Mouse (Mus musculus): Measurements from ENCODE around the gene Serpinb3b. TPM values are rescaled to one million over a fixed set of nuclear protein-coding genes. Genes with fewer than 3 reads are reported as not detected.

Serpinb3b gene
- polyA plus RNA-seq (2014; fragmentation: Illumina TruSeq; extraction: RNeasy Lipid Tissue Mini Kit (QIAGEN cat#74804); ENCODE audit: low read depth, low replicate concordance), result not detected

DNA sequence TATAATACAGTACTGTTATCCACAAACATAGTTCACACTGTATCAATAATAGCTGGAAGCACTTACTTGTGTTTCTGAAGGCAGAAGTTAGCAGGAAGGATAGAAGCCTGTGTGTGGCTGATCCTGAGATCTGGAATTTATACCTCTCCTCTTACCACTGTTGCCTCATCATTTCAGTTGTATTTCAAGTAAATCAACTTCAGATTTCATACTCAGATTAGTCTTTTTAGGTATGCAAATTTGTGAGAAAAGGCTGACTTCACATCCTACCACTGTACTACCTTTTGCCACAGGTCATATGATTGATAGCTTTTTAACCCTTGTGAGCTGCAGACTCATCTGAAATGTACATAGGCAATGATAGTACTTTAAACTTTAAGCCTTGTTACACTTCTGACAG, at the start of gene Serpinb3b, which contains the start of gene Serpinb3c:
TSS of gene Serpinb3b (minus strand) at position 101 of the 400 bp plus-strand sequence.
TSS of gene Serpinb3c (minus strand) at position 111 of the 400 bp plus-strand sequence.

Other genes starting within 250 kb of the Serpinb3b start
- not detected for gene Serpinb3a, start 226.1 kb downstream of the Serpinb3b start, polyA plus RNA-seq (2014; fragmentation: Illumina TruSeq; extraction: RNeasy Lipid Tissue Mini Kit (QIAGEN cat#74804); ENCODE audit: low read depth, low replicate concordance)
- gene Serpinb3d, start 194.9 kb downstream of the Serpinb3b start, polyA plus RNA-seq (2014; fragmentation: Illumina TruSeq; extraction: RNeasy Lipid Tissue Mini Kit (QIAGEN cat#74804); ENCODE audit: low read depth, low replicate concordance), result not detected
- gene Serpinb3c, start within 50 bp of the Serpinb3b start, polyA plus RNA-seq (2014; fragmentation: Illumina TruSeq; extraction: RNeasy Lipid Tissue Mini Kit (QIAGEN cat#74804); ENCODE audit: low read depth, low replicate concordance), result not detected
- not detected for gene Serpinb11, start 82.8 kb upstream of the Serpinb3b start, polyA plus RNA-seq (2014; fragmentation: Illumina TruSeq; extraction: RNeasy Lipid Tissue Mini Kit (QIAGEN cat#74804); ENCODE audit: low read depth, low replicate concordance)
- gene Serpinb7, start 121.3 kb upstream of the Serpinb3b start, polyA plus RNA-seq (2014; fragmentation: Illumina TruSeq; extraction: RNeasy Lipid Tissue Mini Kit (QIAGEN cat#74804); ENCODE audit: low read depth, low replicate concordance), result not detected
- not detected for gene Serpinb2, start 233.1 kb upstream of the Serpinb3b start, polyA plus RNA-seq (2014; fragmentation: Illumina TruSeq; extraction: RNeasy Lipid Tissue Mini Kit (QIAGEN cat#74804); ENCODE audit: low read depth, low replicate concordance)

Measured in kidney, adult 10 weeks (tissue).